Mouse (Mus musculus) C2C12 (cell line): ENCODE measurements around the gene Dhrs7.

ENCODE experiments used
- CEBPB ChIP-seq: IDR thresholded peaks from one replicate; pipeline ENCODE4 v1.6.1; 2011; ENCODE audit warnings: low read depth, mild to moderate bottlenecking, control low read depth, moderate library complexity
- CTCF ChIP-seq: IDR thresholded peaks from one replicate; pipeline ENCODE4 v1.5.1; 2011; ENCODE audit not compliant: control insufficient read depth, insufficient read depth, insufficient read length
- FOSL1 ChIP-seq: IDR thresholded peaks from one replicate; pipeline ENCODE4 v1.8.0; 2011; ENCODE audit warnings: mild to moderate bottlenecking, low read length; ENCODE audit not compliant: poor library complexity, insufficient read depth, severe bottlenecking
- MAX ChIP-seq: IDR thresholded peaks from one replicate; pipeline ENCODE4 v1.6.1; 2011; ENCODE audit warnings: mild to moderate bottlenecking, control low read depth
- MYOD1 ChIP-seq: IDR thresholded peaks from one replicate; pipeline ENCODE4 v1.6.1; 2011; ENCODE audit warnings: low read depth; ENCODE audit not compliant: control insufficient read depth, insufficient read length
- MYOG ChIP-seq: IDR thresholded peaks from one replicate; pipeline ENCODE4 v1.6.1; 2011; ENCODE audit not compliant: control insufficient read depth, insufficient read length; ENCODE audit errors: extremely low read depth
- USF1 ChIP-seq: IDR thresholded peaks from one replicate; pipeline ENCODE4 v1.6.1; 2011; ENCODE audit warnings: low read depth, mild to moderate bottlenecking, control low read depth, moderate library complexity

GRCm38 (mm10) chr12:72638025-72638424 lies 26.7 kb downstream of the Dhrs7 start:
- no peak for TF ChIP-seq CTCF
- no peak for TF ChIP-seq MYOD1
- no peak for TF ChIP-seq CEBPB
- no peak for TF ChIP-seq MAX
- TF ChIP-seq MYOG = no peak
- no peak for TF ChIP-seq USF1
- TF ChIP-seq FOSL1 = no peak
